Mouse (Mus musculus): ENCODE measurements around the gene Atp8a1.
"Not testable (repeated sequence)": the region's sequence is repeated elsewhere in the genome, so short reads cannot be mapped to it uniquely, and the experiment has no call there.

The Atp8a1 gene

DNA sequence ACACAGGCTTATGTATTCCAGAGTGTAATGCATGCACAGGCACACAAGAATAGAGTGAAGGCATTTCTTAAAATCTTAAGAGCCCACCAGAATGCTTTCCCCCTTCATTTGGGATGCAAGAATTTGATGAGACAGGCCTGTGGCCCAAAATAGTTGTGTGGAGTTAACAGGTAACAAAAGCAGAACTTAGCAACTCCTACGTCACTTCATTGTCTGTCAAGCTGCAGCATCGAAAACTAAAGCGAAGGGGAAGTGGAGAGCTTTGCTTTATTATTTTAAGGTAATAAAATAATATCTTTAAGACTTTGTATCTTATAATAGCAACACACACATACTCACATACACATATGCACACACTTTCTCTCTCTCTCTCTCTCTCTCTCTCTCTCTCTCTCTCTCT is 20.3 kb downstream of the Atp8a1 start:
- DNase-seq (ENCODE audit: low spot score in 2 of 2): no peak

DNA sequence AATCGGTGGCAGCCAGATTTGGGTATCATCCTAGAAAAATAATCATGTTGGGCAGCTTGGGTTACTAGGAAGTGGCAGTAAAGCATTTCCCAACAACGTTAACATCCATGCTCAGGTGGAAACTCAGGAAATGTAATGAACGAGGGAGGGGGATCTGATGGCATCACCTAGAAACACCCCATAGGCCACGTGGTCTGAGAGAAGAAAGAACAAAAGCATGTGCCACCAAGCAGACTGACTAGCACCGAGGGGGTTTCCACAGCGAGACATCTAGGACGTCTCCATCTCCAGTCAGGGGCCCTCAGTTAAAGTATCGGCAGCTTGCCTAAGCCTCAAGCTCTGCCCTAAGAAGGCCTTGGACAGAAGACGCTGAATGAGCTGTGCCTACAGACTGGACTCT is 21.0 kb downstream of the Atp8a1 start:
- DNase-seq (ENCODE audit: low spot score in 2 of 2): no peak

DNA sequence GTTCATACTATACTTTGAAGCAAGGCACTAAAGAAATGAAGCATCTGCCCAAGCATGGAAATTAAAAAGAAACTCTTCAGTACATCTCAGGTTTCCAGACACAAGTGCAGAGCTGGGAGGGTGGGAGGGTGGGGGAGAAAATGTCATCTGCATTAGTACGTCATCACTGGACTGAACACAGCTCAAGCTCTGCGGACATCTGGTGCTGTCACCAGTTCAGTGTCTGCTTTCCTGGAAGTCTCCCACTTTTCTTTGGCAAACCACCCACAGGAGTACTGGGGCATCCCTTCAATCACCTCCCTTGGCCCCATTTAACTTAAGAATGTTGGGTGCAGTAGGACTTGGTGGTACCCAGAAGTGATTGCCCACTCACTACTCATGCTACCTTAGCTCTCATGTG is 22.6 kb downstream of the Atp8a1 start:
- no peak for DNase-seq (ENCODE audit: low spot score in 2 of 2)

DNA sequence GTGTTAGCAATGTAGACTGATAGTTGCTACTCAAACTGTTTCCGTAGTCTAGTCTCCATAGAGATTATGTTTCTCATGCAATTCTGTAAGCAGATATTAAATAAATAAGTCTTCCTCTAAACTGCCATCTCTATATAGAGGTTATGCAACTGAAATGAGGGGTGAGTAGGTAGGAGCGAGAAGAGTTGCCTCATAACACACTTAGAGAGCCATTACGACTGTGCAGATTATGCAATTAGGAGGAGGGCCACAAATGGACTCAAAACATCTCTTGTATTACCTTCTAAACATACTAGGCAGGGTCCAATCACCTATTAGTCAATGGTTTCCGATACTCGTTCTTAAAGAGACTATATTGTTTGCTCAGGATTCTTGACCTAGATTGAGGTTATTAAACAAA is 23.5 kb downstream of the Atp8a1 start:
- DNase-seq (ENCODE audit: low spot score in 2 of 2): no peak

DNA sequence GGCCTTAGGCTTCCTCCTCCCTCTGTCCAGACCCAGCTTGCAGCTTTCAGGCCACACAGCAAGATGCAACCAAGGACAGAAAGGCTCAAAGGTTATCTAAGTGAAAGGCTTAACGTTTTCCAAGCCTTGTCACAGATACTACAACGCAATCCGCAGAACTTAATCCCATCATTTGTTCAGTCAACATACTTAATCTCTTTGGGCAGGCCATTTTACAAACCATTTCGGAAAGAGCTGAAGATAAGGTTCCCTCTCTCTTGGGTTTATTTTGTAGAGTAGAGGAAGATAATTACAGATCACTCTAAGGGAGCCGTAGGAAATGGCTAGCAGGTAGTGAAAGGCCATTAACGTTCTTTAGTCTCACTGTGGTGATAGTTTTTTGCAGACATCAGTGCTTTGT is 24.6 kb downstream of the Atp8a1 start:
- DNase-seq (ENCODE audit: low spot score in 2 of 2): no peak

DNA sequence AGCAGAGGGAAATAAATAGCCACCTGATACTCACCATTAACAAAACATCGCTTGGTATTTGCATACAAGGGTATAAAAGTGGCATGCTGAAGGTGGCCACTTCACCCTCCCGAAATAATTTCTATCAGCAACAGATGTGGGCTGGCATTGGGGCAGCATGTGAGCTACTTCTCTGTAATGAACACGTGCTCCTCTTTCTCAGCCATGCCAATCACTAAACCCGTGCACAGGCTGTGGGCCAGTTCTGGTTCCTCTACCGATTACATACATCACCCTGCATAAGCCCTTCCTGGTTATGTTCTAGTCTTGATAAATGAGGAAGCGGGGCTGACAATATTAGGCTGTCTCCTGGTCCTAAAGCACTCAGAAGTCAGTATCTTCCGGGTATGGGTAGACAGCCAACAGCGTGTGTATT is 25.2 kb downstream of the Atp8a1 start:
- DNase-seq (ENCODE audit: low spot score in 2 of 2): no peak

DNA sequence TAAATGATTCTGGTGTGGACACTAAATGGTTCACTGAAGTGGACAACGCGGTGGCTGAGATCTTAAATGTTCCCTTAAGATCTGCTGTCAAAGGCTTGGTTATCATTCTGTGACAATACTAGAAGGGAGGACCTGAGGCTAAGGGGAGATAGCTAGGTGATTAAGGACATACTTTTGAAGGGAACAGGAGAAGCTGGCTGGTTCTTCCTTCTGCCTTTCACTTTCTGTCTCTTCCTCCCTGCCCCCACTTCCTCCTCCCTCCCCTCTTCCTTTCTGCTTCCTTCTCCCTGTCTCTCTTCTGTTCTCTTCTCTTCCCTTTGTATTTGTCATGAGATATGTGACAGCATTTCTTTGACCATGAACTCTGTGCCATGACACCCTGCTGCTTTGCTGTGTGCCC is 26.0 kb downstream of the Atp8a1 start:
- DNase-seq (ENCODE audit: low spot score in 2 of 2): no peak

DNA sequence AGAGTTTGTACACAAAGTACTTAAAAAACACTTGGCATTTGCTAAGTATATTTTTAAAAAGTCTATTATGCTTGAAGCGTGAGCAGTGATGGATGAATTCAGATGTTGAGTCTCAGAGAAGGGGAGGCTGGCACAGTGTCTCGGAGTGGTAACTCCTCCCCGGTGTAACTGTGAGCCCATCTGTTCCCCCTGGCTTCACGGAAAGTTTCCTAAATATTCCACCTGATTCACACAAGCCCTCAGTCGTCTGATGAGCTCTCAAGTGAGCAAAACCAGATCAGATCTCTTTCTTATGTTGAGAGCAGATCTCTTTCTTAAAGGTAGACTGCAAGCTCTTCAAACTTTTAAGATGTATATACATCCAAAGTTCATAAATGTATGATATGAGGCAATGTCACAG is 27.8 kb downstream of the Atp8a1 start:
- no peak for DNase-seq (ENCODE audit: low spot score in 2 of 2)

DNA sequence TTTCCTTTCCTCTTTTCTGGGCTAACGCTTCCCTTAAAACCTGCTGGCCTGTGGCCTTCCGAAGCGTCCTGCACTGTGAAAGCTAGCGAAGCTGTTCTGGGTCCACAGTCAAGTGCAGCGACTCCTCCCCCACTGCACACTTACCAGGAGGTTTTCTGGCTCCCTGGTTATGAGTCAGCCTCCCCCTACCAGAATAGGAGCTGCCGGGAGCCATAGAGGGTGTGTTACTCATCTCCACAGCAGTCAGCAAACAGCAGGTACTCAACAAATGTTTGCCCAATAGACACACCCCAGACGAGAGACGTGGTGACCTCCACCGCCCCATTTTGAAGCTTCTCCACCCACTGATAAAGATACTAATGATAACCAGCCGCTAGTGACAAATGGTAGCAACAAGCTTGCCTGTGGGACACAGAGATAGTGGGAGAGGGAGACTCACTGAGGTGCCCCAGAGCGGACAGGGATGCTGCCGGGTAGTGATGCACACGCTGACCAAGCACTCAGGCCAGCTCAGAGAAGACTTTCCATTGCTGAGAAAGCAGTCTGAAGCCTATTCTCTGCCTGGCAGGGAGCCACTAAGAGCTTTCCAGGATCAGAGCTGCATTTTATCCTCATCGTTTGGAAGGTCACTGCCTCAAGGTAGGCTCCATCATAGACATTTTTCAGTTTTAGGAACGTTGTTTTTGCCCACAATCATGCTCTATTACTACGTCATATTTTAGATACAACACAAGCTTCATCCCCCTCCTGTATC is 31.5 kb downstream of the Atp8a1 start:
- DNase-seq (ENCODE audit: low spot score in 2 of 2): no peak

DNA sequence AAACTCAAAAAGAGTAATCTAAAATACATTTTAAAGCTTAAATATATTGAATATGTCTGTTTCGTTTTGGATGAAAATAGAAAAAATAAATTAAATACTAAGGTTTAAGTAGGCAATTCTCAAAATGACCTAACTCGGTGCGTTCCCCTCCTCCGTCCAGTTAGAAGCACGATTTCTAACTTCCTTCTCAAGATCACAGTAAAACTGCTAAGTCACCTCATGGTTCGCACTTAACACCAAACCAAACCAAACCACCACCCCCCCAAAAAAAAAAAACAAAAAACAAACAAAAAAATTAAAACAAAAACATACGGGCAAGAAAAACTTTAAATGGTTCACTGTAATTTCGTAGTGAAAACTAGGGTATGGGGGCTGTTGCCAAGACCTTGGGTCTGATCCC is 32.2 kb downstream of the Atp8a1 start:
- not testable (repeated sequence) for DNase-seq (ENCODE audit: low spot score in 2 of 2)

DNA sequence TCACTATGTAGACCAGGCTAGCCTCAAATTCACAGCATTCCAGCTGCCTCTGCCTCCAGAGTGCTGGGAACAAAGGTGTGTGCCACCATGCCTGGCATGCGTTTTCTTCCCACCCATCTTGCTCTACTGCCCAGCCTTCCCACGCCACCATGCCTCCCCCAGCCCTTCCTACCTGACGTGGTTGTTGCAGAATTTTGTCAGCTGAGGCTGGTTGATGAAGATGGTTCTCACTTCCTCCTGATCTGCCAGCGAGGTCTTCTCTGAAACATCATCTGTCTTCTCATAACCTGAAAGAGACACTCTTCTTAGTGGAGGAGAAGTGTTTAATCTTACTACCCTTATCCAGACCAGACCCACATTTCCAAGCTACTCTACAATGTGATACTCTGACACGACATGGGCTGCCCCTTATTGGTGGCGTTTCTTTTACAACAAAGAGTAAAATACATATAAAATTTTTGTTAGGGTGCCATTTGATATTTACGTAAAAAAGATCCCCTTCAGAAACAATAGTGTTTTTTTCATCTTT is 32.7 kb downstream of the Atp8a1 start:
- no peak for DNase-seq (ENCODE audit: low spot score in 2 of 2)

DNA sequence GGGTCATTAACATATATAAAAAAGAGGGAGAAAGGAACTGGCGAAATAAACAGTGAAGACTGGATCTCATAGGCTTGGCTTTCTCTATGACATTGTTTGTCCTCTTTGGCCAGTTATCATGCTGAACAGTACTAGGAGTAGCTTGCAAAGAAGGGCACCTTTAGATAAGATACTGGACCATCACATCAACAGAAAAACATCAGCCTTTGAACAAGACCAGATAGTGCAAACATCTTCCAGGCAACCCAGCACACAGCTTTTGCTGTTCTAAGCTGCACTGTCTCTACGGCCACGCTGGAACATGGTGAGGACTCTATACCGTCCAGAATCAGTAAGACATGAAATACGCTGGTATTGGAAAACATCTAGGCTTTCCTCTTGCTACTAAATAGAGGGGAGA is 33.9 kb downstream of the Atp8a1 start:
- no peak for DNase-seq (ENCODE audit: low spot score in 2 of 2)

DNA sequence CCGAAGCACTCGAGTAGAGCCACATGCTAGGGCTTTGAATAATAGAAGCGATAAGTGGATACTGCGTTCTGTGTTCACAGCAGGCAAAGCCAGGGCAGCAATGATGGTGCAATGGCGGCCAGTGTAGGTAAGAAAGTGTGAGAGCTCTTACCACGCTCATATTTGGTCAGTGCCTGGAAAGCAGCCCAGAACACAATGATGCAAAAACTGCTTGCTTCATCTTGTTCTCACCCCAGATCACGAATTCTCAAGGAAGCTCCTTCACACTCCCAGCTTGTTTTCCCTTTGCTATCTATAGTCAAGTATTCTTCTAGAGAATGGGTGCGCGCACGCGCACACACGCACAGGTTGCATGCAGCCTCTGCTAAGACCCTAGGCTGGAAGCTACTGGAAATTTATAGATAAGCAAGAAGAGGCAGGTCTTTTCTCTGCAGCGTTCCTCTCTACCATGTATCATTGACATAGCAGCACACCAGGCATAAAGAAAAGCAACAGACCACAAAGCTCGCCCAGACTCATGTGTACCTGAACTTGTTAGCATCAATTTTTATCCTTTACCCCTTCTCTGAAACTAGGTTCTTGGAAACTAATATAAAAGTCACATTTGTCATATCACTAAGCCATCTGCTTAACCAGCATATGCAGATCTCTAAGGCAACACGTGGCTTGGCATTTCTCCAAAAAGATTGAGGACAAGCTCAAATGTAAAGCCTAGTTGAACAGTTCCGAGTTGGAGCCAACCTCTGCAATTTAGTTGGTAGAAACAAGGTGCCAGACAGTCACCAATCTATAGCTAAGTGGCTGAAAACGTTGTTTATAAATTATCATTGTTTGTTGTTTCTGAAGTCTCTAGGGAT is 44.8 kb downstream of the Atp8a1 start:
- no peak for DNase-seq (ENCODE audit: low spot score in 2 of 2)

DNA sequence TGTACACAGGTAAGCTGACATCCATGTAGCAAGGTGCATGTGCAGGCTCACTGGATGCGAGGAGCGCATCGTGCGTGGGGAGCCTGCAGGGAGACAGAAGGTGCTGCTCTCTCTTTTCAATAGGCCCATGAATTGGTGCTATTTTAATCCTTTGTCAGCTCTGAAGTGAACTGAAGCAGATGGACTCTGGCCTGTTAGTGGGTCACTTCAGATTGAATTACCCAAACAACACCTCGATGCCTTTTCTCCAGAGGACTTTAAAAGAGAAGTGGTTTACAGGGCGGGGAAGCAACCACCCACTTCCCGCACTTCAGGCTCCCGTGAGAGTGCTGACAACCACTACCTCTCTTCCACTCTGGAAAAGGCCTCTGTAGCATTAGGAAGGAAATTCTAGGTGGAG is 46.4 kb downstream of the Atp8a1 start:
- DNase-seq (ENCODE audit: low spot score in 2 of 2): no peak

DNA sequence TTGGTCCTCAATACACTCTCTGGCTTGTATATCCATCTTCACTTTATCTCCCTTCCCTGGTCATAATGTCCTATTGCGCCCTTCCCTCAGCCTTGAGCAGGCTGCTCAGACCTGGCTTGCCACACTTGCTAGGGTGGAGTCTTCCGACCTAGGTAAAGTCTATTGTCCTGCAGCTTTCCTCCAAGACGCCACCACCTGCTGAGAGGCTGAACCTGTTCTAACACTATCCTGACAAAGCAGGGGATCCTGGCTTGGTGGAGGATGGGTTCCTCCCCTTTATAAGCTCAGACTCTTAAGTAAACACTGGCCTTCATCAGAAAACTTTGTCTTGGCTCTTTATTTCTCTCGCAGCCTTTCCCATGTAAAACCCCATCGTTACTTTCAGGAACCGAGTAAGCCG is 47.4 kb downstream of the Atp8a1 start:
- no peak for DNase-seq (ENCODE audit: low spot score in 2 of 2)

DNA sequence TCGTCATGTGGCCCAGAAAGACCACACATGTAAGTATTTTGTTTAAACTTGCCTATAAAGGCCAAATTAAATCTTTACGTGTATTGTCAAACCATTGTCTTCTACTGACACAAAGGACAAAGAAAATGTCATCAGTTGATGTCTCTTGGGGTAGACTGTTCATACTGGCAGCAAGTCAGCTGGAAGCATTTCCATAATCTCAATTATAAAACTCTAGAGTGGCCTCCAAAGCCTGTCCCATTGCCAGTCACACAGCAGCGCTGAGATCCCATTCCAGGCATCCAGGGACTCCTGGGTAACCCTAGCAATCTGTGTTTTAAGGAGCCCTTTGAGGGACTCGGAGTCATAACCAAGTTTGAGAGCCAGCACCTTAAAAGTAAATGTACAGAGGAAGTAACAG is 48.9 kb downstream of the Atp8a1 start:
- no peak for DNase-seq (ENCODE audit: low spot score in 2 of 2)

DNA sequence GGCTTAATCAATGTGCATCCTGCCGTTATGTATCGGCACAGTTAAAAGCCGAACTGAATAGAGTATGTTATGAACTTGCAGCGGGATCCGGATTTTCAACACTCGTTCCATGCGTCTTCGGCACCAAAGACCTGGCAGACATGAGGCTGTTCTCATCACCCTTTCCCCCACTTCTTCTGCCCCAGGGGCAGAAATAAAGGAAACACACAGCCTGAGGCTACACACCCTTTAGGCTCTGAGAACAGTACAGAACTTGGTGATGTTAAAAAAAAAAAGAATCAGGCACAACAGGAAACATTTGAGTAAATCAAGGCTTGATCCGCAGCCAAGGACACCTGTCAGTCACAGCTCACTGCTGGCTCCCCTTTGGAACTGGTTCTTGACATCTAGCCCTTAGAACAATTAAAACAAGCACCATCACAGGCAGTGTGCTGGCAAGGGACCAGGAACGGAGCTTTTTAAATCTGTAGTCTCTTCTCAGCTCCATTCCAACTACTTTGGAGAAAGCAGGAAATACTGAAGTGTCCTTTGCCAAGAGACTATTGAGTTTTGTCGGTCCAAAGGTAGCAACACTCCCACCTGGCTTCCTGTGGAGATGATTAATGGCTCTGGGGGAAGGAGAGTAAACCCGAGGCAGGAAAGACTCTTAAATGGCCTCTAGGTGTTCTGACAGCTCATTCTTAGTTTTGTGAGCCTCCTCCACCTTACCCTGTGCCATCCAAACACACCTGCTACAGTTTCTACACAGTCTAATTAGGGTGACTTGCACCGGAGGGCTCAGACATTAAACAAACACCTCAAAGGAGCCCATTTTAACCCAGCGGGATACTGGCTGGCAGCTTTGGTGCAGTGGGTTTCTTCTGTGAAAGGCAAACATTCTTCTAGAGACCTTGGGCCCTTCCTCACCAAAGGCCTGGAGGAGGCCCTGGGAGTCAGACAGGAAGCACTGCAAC is 50.0 kb downstream of the Atp8a1 start:
- DNase-seq (ENCODE audit: low spot score in 2 of 2): no peak

DNA sequence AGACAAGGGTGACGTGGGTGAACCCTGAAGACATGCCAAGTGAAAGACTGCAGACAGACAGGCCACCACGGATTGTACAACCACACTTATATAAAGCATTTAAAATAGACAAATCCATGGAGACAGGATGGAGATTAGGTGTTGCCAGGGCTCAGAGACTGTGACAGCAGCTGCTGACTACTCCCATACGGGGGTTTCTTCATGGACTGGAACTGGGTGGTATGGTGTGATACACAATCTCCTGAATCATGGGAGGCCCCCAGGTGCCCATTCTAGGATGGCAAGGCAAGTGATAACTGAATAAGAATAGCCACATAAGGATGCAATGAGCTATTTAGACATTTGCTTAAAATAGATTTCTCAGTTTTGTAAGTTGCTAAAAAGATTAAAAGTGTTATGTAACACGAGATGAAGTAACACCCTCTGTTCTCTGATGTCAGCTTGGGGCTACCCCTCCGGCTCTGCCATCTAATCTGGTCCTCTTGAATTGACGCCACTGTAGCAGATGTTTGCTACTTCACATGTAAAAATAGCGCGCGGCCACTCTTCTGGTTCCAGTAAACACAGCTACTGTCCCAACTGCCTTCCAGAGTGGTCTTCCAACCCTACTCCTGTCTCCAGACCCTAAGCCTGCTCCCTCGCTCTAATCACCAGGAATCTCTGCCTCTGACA is 53.0 kb downstream of the Atp8a1 start:
- no peak for DNase-seq (ENCODE audit: low spot score in 2 of 2)

DNA sequence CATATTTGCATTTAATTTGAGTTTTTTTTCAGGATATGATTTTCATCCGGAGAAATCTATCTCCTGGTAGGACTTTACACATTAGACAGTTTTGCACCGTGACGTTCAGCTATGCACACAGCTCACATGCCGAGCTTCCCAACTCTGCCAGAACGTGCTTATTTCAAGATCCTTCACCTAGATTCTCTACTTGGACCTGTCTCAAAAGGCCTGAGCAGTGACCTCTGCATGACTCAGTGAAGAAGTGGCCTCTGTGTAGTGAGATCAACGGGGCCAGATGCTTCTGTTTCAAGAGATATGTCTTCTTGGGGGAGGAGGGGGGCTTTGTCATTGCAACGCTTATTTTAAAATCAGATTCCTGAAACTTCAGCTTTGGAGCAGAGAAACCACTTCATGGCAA is 64.5 kb downstream of the Atp8a1 start:
- no peak for DNase-seq (ENCODE audit: low spot score in 2 of 2)

DNA sequence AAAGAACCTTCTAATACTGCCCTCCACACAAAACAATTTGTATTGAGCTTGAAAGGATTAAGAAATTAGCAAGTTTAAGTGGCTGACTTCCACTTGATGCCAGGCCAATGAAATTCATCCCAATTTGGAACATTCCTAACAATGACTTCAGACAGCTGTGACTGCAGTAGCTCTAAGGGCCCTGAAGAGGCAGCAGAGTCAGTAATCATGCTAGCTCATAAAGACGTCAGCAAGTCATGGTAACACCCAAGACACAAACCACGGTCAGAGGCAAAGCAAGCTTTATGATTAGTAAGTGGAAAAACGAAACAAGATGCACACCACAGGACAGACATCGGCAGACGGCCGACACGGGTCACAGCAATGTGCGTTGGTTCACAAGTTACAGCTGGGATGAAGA is 69.2 kb downstream of the Atp8a1 start:
- peak in 1 of 2 experiments; percentile 27 for DNase-seq (ENCODE audit: low spot score in 2 of 2)

DNA sequence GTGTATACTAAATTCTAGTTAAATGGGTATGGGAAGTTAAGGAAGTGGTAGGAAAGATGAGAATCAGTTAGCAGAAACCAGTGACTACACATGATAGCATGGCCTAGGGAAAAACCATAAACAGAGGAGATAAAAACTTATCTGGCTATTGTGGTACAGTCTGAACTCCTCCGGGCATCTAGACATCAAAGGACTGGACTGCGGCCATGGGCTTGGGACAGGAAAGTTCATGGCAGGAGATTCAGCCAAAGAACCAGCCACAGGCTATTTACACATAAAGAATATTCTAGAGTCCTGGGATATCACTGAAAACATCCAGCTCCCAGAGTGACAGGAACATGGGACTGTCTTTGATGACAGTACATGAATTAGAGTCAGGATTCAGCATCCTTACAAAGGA is 73.0 kb downstream of the Atp8a1 start:
- DNase-seq (ENCODE audit: low spot score in 2 of 2): no peak
